Mouse (Mus musculus): ENCODE measurements around the gene Usp6nl.
A peak's percentile ranks its signal among the peaks of the same experiment; 100 is the strongest.

Usp6nl gene

GRCm38 (mm10) chr2:6412645-6413044 is 90.2 kb downstream of the Usp6nl start:
- no peak for DNase-seq (ENCODE audit: low spot score in 2 of 2)

GRCm38 (mm10) chr2:6413723-6414122 is 91.3 kb downstream of the Usp6nl start:
- DNase-seq (ENCODE audit: low spot score in 2 of 2) = no peak

GRCm38 (mm10) chr2:6414400-6414799 is 91.9 kb downstream of the Usp6nl start:
- no peak for DNase-seq (ENCODE audit: low spot score in 2 of 2)

- no peak for DNase-seq (ENCODE audit: low spot score in 2 of 2)
Measured at GRCm38 (mm10) chr2:6417158-6417557, 94.7 kb downstream of the Usp6nl start.

- DNase-seq (ENCODE audit: low spot score in 2 of 2) = no peak
Measured at GRCm38 (mm10) chr2:6423661-6424550, 101.4 kb downstream of the Usp6nl start.

GRCm38 (mm10) chr2:6424851-6425250 is 102.4 kb downstream of the Usp6nl start:
- no peak for DNase-seq (ENCODE audit: low spot score in 2 of 2)

- DNase-seq (ENCODE audit: low spot score in 2 of 2) = peak in 1 of 2 experiments; percentile 57
Measured at GRCm38 (mm10) chr2:6436085-6436950, 113.9 kb downstream of the Usp6nl start.

- no peak for DNase-seq (ENCODE audit: low spot score in 2 of 2)
Measured at GRCm38 (mm10) chr2:6441688-6442087, 119.2 kb downstream of the Usp6nl start.

- DNase-seq (ENCODE audit: low spot score in 2 of 2) = no peak
Measured at GRCm38 (mm10) chr2:6442302-6442701, 119.8 kb downstream of the Usp6nl start.

- DNase-seq (ENCODE audit: low spot score in 2 of 2) = no peak
Measured at GRCm38 (mm10) chr2:6444015-6444414, 121.5 kb downstream of the Usp6nl start.

- no peak for DNase-seq (ENCODE audit: low spot score in 2 of 2)
Measured at GRCm38 (mm10) chr2:6444723-6445169, 122.3 kb downstream of the Usp6nl start.

- DNase-seq (ENCODE audit: low spot score in 2 of 2) = no peak
Measured at GRCm38 (mm10) chr2:6445858-6446257, 123.4 kb downstream of the Usp6nl start.

- DNase-seq (ENCODE audit: low spot score in 2 of 2) = no peak
Measured at GRCm38 (mm10) chr2:6448880-6449279, 126.4 kb downstream of the Usp6nl start.

GRCm38 (mm10) chr2:6449656-6450055 is 127.2 kb downstream of the Usp6nl start:
- DNase-seq (ENCODE audit: low spot score in 2 of 2) = no peak

- no peak for DNase-seq (ENCODE audit: low spot score in 2 of 2)
Measured at GRCm38 (mm10) chr2:6450544-6450943, 128.1 kb downstream of the Usp6nl start.

GRCm38 (mm10) chr2:6454941-6455516 is 132.6 kb downstream of the Usp6nl start:
- no peak for DNase-seq (ENCODE audit: low spot score in 2 of 2)

GRCm38 (mm10) chr2:6459282-6460047 is 137.0 kb downstream of the Usp6nl start:
- DNase-seq (ENCODE audit: low spot score in 2 of 2) = peak in 1 of 2 experiments; percentile 30

- DNase-seq (ENCODE audit: low spot score in 2 of 2) = no peak
Measured at GRCm38 (mm10) chr2:6462306-6462705, 139.8 kb downstream of the Usp6nl start.

GRCm38 (mm10) chr2:6463772-6464661 is 141.6 kb downstream of the Usp6nl start:
- DNase-seq (ENCODE audit: low spot score in 2 of 2) = no peak

GRCm38 (mm10) chr2:6466396-6466795 is 143.9 kb downstream of the Usp6nl start:
- DNase-seq (ENCODE audit: low spot score in 2 of 2) = no peak

Data from frontal cortex, postnatal 10 days (tissue).